Mouse (Mus musculus) forebrain, embryonic 12.5 days (tissue): ENCODE data around the gene Ggact. TPM values are rescaled to one million over a fixed set of nuclear protein-coding genes. Genes with fewer than 3 reads are reported as not detected.

ENCODE experiments used
- ATAC-seq: fragments of 200-750 bp; cut with Nextera tagmentation; 2 replicates; pipeline ENCODE4 v1.8.0; 2017; ENCODE audit warnings: moderate TSS enrichment; ENCODE audit not compliant: low FRiP score
- H3K27ac ChIP-seq: fragments of 300-500 bp; sonication (generic); 2 replicates; pipeline ENCODE4 v1.5.1; 2016; ENCODE audit warnings: mild to moderate bottlenecking
- H3K27me3 ChIP-seq: fragments of 300-500 bp; sonication (generic); 2 replicates; pipeline ENCODE4 v1.6.1; 2016; ENCODE audit warnings: mild to moderate bottlenecking
- H3K36me3 ChIP-seq: fragments of 300-500 bp; sonication (generic); replicated peaks from 2 replicates; pipeline ENCODE4 v1.6.1; 2016; ENCODE audit warnings: mild to moderate bottlenecking
- H3K4me1 ChIP-seq: fragments of 300-500 bp; sonication (generic); 2 replicates; pipeline ENCODE4 v1.6.1; 2016
- H3K4me2 ChIP-seq: fragments of 300-500 bp; sonication (generic); 2 replicates; pipeline ENCODE4 v1.6.1; 2016; ENCODE audit warnings: mild to moderate bottlenecking, moderate library complexity
- H3K4me3 ChIP-seq: fragments of 300-500 bp; sonication (generic); replicated peaks from 2 replicates; pipeline ENCODE4 v1.5.1; 2016; ENCODE audit warnings: mild to moderate bottlenecking
- H3K9ac ChIP-seq: fragments of 300-500 bp; sonication (generic); 2 replicates; pipeline ENCODE4 v1.6.1; 2016; ENCODE audit warnings: mild to moderate bottlenecking
- H3K9me3 ChIP-seq: fragments of 300-500 bp; sonication (generic); 2 replicates; pipeline ENCODE4 v1.6.1; 2016
- WGBS: fragments of 180-500 bp; shearing (Covaris S2); methylation state at CpG from one replicate; pipeline ENCODE4 v1.1.7; 2016; 5-methylcytosine and 5-hydroxymethylcytosine counted together
- polyA plus RNA-seq: library from polyadenylated mRNA; unstranded; fragments of >200 nt; fragmentation: Nextera tagmentation; extraction: Ambion mirVana; gene quantifications from 2 replicates; pipeline ENCODE4 v1.2.1, GENCODE M21; 2016

The Ggact gene
- polyA plus RNA-seq: 4.6 and 6.3 TPM in 2 replicates

DNA sequence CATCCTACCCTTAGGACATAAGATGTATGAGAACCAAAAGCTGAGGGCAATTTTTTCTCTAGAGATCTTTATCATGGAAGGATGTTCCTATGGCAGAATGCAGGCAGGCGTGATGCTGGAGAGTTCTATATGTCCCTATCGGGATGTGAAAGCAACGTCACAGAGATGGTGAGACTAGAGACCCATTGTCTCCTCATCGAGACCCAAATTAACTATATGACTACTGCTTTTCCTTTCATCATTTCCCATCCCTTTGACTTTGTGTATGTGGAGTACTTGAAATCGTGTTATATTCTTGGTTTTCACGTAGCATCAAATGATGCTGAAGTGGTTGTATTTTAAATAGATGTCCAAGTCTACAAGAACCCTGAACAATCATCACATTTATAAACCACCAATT lies at the start of gene Ggact:
Ggact (minus strand) TSS at position 101 of the 400 bp plus-strand sequence.
- H3K4me1 ChIP-seq: peaks cover 11% of the 10 kb centered on the region; the same call in 1 of the 2 replicates
- H3K27me3 ChIP-seq: peaks cover 20% of the 10 kb centered on the region; the same call in 1 of the 2 replicates
- H3K4me3 ChIP-seq: peak within 1 kb of the TSS; percentile 64
- 81% methylated on average over 6 of the region's 6 CpGs for WGBS
- 0 out of 2 replicates have a peak, but pooled peaks cover 2% of the 10 kb centered on the region for H3K9me3 ChIP-seq
- peak within 1 kb of the TSS; percentile 89 for H3K4me2 ChIP-seq
- no peaks in the 10 kb centered on the region for H3K36me3 ChIP-seq
- no peak for ATAC-seq
- H3K27ac ChIP-seq: no peak within 1 kb of the TSS
- H3K9ac ChIP-seq: peak within 1 kb of the TSS; percentile 61

DNA sequence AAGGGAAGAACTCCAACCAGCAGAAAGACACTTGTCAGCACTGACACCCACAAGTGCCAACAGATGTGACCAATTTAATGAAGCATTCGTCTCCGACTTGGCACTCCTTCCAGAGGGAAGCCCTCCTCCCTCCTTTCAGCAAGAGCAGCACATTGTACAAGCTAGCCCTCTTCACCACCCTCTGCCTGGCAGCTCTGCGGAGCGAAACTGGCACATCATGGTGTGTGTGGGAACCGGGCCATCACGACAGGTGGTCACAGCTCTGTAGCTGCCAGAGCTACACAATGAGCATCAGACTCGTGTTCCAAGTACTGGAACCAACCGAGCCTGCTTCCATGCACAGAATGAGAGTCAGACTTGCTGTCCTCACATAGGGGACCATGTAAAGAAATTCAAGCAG lies 44.4 kb upstream of the Ggact start:
- Histone ChIP-seq H3K27ac (no peak overlapping the region), H3K4me1 (no peaks in the 10 kb centered on the region), H3K9me3 (no peaks in the 10 kb centered on the region), H3K9ac (no peak overlapping the region), H3K36me3 (peaks cover 8% of the 10 kb centered on the region), H3K4me2 (no peak overlapping the region), H3K27me3 (no peaks in the 10 kb centered on the region; the same call in 1 of the 2 replicates), H3K4me3 (no peak overlapping the region)
- WGBS: 78% methylated on average over 8 of the region's 8 CpGs
- ATAC-seq: peak; percentile 71; the same call in 1 of the 2 replicates

DNA sequence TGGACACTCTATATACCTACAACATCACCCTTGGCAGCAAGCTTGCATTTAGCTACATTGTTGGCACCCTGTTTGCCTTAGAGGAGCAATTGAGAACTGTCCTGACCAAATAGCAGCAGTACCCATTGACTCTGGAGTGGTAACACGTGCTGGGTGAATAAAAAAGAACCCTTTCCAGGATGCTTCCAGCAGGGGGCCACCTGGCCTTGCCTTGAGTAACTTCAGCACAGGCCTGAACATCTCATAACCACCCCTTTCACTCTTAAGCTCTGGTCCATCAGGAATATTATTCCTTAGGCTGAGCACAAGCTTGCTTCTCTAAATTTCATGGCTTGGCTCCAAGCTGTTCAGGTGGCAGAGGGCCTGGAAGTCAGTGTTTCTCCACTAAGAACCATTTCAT lies 39.8 kb upstream of the Ggact start:
- 29% methylated on average over 1 of the region's 1 CpGs for WGBS

DNA sequence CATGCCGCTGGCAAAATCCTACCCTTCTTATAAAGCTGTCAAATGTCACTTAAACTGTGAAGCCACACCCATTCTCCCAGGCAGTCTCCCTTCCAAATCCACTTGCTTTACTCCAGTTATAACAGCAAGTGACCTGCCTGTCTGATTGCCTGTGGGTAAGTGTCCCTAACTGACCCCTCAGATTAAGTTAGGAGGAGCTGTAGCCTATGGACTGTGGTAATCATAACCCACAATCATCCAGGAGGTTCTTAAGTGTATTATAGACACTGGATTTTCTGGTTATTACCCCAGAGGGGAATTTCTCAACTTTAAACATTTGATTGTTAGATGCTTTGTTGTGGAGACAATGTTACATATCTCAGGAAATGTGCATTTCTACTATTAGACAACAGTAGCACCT lies 39.0 kb upstream of the Ggact start:
- WGBS: 92% methylated on average over 1 of the region's 1 CpGs
- Histone ChIP-seq H3K27ac (no peak overlapping the region), H3K4me1 (no peaks in the 10 kb centered on the region), H3K9me3 (no peaks in the 10 kb centered on the region), H3K27me3 (no peaks in the 10 kb centered on the region; the same call in 1 of the 2 replicates), H3K36me3 (peaks cover 10% of the 10 kb centered on the region), H3K9ac (no peak overlapping the region), H3K4me3 (no peak overlapping the region), H3K4me2 (no peak overlapping the region)
- ATAC-seq: no peak

More for the DNA sequence above, 39.8 kb upstream of the Ggact start:
- H3K9ac ChIP-seq: no peak overlapping the region
- H3K36me3 ChIP-seq: peaks cover 3% of the 10 kb centered on the region; the same call in 1 of the 2 replicates
- no peak overlapping the region for H3K27ac ChIP-seq
- ATAC-seq: peak; percentile 62
- H3K4me3 ChIP-seq: no peak overlapping the region
- no peaks in the 10 kb centered on the region for H3K4me1 ChIP-seq
- no peak overlapping the region for H3K4me2 ChIP-seq
- H3K27me3 ChIP-seq: no peaks in the 10 kb centered on the region; the same call in 1 of the 2 replicates
- H3K9me3 ChIP-seq: no peaks in the 10 kb centered on the region

DNA sequence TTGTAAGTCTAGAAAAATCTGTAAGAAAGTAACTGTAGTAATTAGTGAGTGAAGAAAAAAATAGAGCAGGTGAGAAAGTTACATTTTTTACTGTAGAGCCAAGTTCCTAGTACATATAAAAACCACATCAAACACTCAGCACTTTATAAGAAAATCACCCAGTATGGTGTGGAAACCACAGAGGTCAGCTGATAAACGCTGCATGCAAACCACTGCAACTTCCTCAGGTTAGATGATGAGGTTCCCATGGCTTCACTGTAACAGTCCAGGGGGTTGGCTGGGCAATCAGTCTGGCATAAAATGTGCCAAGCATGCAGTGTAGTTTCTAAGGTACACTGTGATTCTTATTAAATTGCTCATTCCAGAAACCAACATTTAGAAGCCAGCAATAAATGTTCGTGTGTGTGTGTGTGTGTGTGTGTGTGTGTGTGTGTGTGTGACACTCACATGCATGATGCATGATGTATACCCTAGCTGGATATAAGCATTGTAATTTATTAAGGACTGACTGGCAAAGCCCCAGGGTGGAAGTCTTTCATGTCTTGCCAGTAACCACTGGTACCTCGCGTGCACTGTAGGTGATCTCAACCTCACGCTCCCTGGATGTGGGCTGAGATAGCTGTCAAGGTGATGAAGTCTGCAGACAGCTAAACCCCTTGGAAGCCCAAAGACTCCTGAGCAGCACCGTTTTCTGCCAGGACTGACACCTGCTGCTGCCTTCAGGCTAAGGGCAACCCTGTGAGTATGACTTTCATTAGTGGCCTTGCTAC lies 38.3 kb upstream of the Ggact start:
- no peak overlapping the region for H3K4me3 ChIP-seq
- no peaks in the 10 kb centered on the region for H3K4me1 ChIP-seq
- WGBS: 83% methylated on average over 6 of the region's 6 CpGs
- ATAC-seq: no peak
- no peaks in the 10 kb centered on the region; the same call in 1 of the 2 replicates for H3K27me3 ChIP-seq
- no peaks in the 10 kb centered on the region for H3K9me3 ChIP-seq
- H3K4me2 ChIP-seq: no peak overlapping the region
- H3K27ac ChIP-seq: no peak overlapping the region
- H3K36me3 ChIP-seq: peaks cover 14% of the 10 kb centered on the region
- no peak overlapping the region for H3K9ac ChIP-seq

DNA sequence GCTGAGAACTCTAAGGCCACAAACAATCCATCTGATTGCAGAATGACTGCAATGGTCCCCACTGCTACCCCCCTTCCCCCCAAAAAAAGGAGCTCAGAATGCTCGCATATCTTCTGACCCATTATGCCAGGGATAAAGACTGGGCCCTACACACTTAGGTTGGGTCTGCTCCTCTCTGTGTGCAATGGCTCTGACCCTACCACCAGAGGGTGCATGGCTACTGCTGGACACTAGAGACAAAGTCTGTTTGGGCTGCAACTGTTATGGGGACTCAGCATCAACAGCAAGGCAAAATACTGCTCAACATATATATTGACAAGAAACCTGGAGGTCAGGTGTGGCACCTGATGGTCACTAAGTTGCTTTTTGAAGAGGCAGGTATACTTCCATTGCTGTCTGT lies 37.4 kb upstream of the Ggact start:
- ATAC-seq: no peak
- H3K36me3 ChIP-seq: peaks cover 14% of the 10 kb centered on the region
- no peak overlapping the region for H3K4me2 ChIP-seq
- no peak overlapping the region for H3K27ac ChIP-seq
- no peak overlapping the region for H3K9ac ChIP-seq
- no peaks in the 10 kb centered on the region for H3K9me3 ChIP-seq
- H3K27me3 ChIP-seq: peaks cover under 1% of the 10 kb centered on the region; the same call in 1 of the 2 replicates
- H3K4me1 ChIP-seq: no peaks in the 10 kb centered on the region
- 88% methylated on average over 1 of the region's 1 CpGs for WGBS
- H3K4me3 ChIP-seq: no peak overlapping the region

DNA sequence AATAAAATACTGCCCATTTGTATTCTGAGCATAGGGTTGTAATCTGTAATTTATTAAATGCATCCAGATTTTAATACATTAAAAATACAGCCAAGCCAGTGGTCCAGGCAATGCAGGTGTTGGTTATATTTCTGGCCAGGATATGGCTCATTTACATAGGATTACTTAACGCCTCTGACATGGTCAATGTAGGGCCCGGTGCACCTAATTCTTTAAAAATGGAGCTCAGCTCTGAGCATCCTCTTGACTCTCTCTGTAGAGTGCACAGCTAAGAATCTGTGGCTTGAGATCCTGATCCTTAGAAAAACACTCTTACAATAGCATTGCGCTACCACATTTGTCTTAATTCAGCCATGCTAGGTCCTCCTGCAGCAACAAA lies 29.9 kb upstream of the Ggact start:
- ATAC-seq: peak; percentile 57
- 29% methylated on average over 3 of the region's 3 CpGs for WGBS
- peaks cover 38% of the 10 kb centered on the region for H3K36me3 ChIP-seq

DNA sequence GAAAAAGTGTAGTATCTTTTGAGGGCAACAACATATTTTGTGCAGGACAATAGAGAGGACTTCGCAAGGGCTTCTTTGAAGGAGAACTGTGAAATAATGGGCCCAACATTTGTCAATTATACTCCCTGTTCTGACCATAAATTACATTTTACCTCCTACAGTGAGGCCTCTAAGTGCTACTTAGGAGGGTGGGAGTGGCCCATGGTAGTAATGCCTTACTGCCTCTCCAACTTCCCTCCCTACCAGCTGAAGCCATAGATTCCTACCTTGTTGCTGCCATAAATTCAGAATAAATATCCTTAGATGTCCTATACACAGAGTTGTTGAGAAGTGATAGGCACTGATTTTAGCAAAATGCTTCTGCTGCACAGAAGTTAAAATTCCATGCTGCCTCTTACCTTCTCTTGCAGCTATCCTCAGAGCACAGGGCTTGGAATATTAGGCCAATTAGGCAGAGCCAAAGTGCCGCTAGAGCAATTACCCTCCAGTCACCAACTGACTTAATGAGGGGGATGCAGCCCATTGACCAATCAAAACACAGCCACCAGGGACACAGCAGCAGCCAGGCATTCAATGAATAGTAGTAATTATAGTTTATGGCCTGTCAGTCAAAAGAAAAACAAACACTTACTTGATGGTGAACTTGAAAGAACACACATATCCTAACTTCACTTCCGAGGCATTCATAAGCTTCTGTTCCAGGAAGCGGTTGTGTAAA lies 29.4 kb upstream of the Ggact start:
- H3K4me2 ChIP-seq: no peak overlapping the region
- WGBS: 26% methylated on average over 4 of the region's 4 CpGs
- H3K36me3 ChIP-seq: peaks cover 35% of the 10 kb centered on the region

More for the DNA sequence above, 29.9 kb upstream of the Ggact start:
- H3K4me3 ChIP-seq: no peak overlapping the region
- H3K4me1 ChIP-seq: peaks cover 15% of the 10 kb centered on the region
- no peak overlapping the region for H3K9ac ChIP-seq
- no peaks in the 10 kb centered on the region for H3K9me3 ChIP-seq
- H3K27me3 ChIP-seq: peaks cover 10% of the 10 kb centered on the region; the same call in 1 of the 2 replicates
- H3K4me2 ChIP-seq: no peak overlapping the region
- H3K27ac ChIP-seq: peak overlapping the region; percentile 68; the same call in 1 of the 2 replicates

DNA sequence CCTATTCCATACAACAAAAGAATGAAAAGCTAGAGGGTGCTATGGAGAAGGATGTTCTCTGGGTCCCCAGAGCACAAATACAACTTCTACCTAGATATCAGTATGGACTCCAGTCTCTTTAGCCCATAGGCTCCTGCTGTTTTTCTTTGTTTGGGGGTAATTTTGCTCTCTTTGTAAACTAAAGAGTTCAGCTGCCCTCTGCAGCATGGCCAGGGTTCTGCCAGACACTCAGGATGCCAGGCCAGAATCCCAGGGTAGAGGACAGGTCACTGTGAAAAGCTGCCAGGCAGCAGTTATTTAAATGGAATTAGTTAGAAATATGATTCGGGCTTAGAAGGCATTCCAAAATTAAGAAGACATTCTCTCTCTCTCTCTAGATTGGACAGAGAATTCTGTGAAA lies 22.9 kb upstream of the Ggact start:
- H3K27me3 ChIP-seq: 0 out of 2 replicates have a peak, but pooled peaks cover 3% of the 10 kb centered on the region
- H3K4me3 ChIP-seq: no peak overlapping the region
- peaks cover 36% of the 10 kb centered on the region for H3K36me3 ChIP-seq
- H3K27ac ChIP-seq: no peak overlapping the region
- no peak overlapping the region for H3K9ac ChIP-seq
- H3K4me2 ChIP-seq: no peak overlapping the region
- peaks cover under 1% of the 10 kb centered on the region; the same call in 1 of the 2 replicates for H3K4me1 ChIP-seq
- no peak for ATAC-seq
- H3K9me3 ChIP-seq: no peaks in the 10 kb centered on the region
- WGBS: 92% methylated on average over 1 of the region's 1 CpGs

More for the DNA sequence above, 29.4 kb upstream of the Ggact start:
- H3K27me3 ChIP-seq: peaks cover 10% of the 10 kb centered on the region; the same call in 1 of the 2 replicates
- H3K9me3 ChIP-seq: no peaks in the 10 kb centered on the region
- peak; percentile 93 for ATAC-seq
- H3K4me1 ChIP-seq: peaks cover 15% of the 10 kb centered on the region
- H3K27ac ChIP-seq: peak overlapping the region; percentile 68; the same call in 1 of the 2 replicates
- no peak overlapping the region for H3K4me3 ChIP-seq
- H3K9ac ChIP-seq: no peak overlapping the region

DNA sequence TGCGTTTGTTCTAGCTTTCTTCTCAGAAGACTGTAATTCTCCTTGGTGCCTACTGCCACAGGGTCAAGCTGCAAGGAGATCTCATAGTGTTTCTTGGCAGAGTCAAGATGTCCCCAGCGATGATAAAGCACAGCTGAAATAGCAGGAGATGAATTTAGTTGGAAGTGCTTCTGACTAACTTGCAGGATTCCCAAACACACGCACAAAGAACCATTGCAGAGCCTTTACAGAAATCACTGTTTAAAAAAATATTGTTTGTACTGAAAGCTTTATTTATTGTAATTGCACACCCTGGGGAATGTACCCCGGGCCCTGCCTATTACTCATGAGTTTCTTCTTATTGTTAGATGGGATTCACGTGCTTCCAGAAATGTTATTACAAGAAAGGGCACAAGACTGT lies 6.5 kb upstream of the Ggact start:
- Histone ChIP-seq H3K27me3 (no peaks in the 10 kb centered on the region), H3K27ac (no peak overlapping the region), H3K9me3 (no peaks in the 10 kb centered on the region), H3K4me3 (no peak overlapping the region), H3K4me1 (no peaks in the 10 kb centered on the region), H3K36me3 (0 out of 2 replicates have a peak, but pooled peaks cover 9% of the 10 kb centered on the region), H3K4me2 (no peak overlapping the region), H3K9ac (no peak overlapping the region)
- 84% methylated on average over 5 of the region's 5 CpGs for whole genome bisulfite sequencing
- ATAC-seq: no peak

DNA sequence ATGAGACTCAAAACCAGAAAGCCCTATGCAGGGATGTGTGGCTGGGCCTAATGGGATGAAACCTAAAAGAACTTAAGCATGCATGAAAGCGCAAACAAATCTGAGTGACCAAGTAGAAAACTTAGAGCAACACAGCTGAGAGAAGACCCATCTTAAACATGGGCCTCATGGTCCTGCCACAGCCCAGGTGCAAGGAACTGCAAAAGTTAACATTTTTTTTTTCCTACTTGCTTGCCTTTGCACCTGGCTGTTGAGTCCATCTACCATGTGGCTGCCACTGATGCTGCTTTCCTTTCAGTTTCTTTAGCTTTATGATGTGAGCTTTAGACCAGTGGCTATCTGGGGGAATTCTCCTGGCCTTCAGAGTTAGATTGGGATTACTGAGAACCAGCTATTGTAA lies 4.1 kb upstream of the Ggact start:
- no peak overlapping the region for H3K4me3 ChIP-seq
- H3K27ac ChIP-seq: no peak overlapping the region
- H3K27me3 ChIP-seq: 0 out of 2 replicates have a peak, but pooled peaks cover 10% of the 10 kb centered on the region
- 0 out of 2 replicates have a peak, but pooled peaks cover 9% of the 10 kb centered on the region for H3K36me3 ChIP-seq
- H3K4me1 ChIP-seq: peaks cover 6% of the 10 kb centered on the region; the same call in 1 of the 2 replicates
- no peak overlapping the region for H3K9ac ChIP-seq
- no peak overlapping the region for H3K4me2 ChIP-seq
- 94% methylated on average over 1 of the region's 1 CpGs for WGBS
- H3K9me3 ChIP-seq: no peaks in the 10 kb centered on the region
- no peak for ATAC-seq
